Comparison of ENCODE assay signal across 12 mouse cellular contexts in genomic region chr12:90332459-90332858, GRCm38 (mm10).
"Had no signal": no experiment of that assay in that cellular context is flagged by ENCODE, and none has a peak within 500 bp of the region (broad histone marks: within the 10 kb centered on the region; RNA-seq: fewer than 3 reads in every experiment).

No protein-coding gene starts in this region.

- DNase-seq: kidney, postnatal 36 days; layer of hippocampus, adult 9-11 months; layer of hippocampus, postnatal 36 days; lung, embryonic 14.5 days; lung, postnatal 10 days; right cerebral cortex, adult 18-20 months; right cerebral cortex, postnatal 25 days; thymus, postnatal 4 days had no signal

- H3K4me3 ChIP-seq: limb, embryonic 15.5 days; liver, embryonic 12.5 days; midbrain, embryonic 12.5 days had no signal

- H3K27ac ChIP-seq: limb, embryonic 15.5 days; liver, embryonic 12.5 days; midbrain, embryonic 12.5 days; stomach, postnatal 0 days had no signal

- ATAC-seq: liver, embryonic 12.5 days had no signal
